Mouse (Mus musculus) intestine, embryonic 16.5 days (tissue): ENCODE results near the gene Trip4. TPM values are rescaled to one million over a fixed set of nuclear protein-coding genes. Genes with fewer than 3 reads are reported as not detected.

Experiments used
- ATAC-seq: fragments of 200-750 bp; cut with Nextera tagmentation; 2 replicates; pipeline ENCODE4 v1.8.0; 2017; ENCODE audit warnings: moderate TSS enrichment, moderate library complexity
- H3K27ac ChIP-seq: fragments of 300-500 bp; sonication (generic); 2 replicates; pipeline ENCODE4 v1.5.1; 2014; ENCODE audit warnings: mild to moderate bottlenecking, low read length
- H3K27me3 ChIP-seq: fragments of 300-500 bp; sonication (generic); replicated peaks from 2 replicates; pipeline ENCODE4 v1.6.1; 2014; ENCODE audit warnings: low read length, control low read depth, mixed read lengths; ENCODE audit not compliant: control insufficient read depth, insufficient read depth
- H3K36me3 ChIP-seq: fragments of 300-500 bp; sonication (generic); 2 replicates; pipeline ENCODE4 v1.6.1; 2014; ENCODE audit warnings: low read length, control low read depth; ENCODE audit not compliant: control insufficient read depth, insufficient read depth
- H3K4me1 ChIP-seq: fragments of 300-500 bp; sonication (generic); 2 replicates; pipeline ENCODE4 v1.6.1; 2014; ENCODE audit warnings: low read length, control low read depth, mixed read lengths; ENCODE audit not compliant: control insufficient read depth, insufficient read depth
- H3K4me2 ChIP-seq: fragments of 300-500 bp; sonication (generic); 2 replicates; pipeline ENCODE4 v1.6.1; 2014; ENCODE audit warnings: low read depth, low read length, control low read depth
- H3K4me3 ChIP-seq: fragments of 300-500 bp; sonication (generic); 2 replicates; pipeline ENCODE4 v1.5.1; 2014; ENCODE audit warnings: mild to moderate bottlenecking, low read length
- H3K9ac ChIP-seq: fragments of 300-500 bp; sonication (generic); 2 replicates; pipeline ENCODE4 v1.6.1; 2014; ENCODE audit warnings: low read depth, low read length
- H3K9me3 ChIP-seq: fragments of 300-500 bp; sonication (generic); 2 replicates; pipeline ENCODE4 v1.6.1; 2016; ENCODE audit warnings: low read length, control low read depth; ENCODE audit not compliant: control insufficient read depth
- WGBS: fragments of 180-500 bp; shearing (Covaris S2); extraction: QIAGEN DNeasy Blood & Tissue Kit; methylation state at CpG from one replicate; pipeline ENCODE4 v1.1.7; 2014; 5-methylcytosine and 5-hydroxymethylcytosine counted together
- polyA plus RNA-seq: library from polyadenylated mRNA; unstranded; fragments of >200 nt; fragmentation: Nextera tagmentation; extraction: Ambion mirVana; gene quantifications from 2 replicates; pipeline ENCODE4 v1.2.1, GENCODE M21; 2015

The Trip4 gene
- polyA plus RNA-seq, 1 experiment from 2014 or later = 20.3 TPM

DNA sequence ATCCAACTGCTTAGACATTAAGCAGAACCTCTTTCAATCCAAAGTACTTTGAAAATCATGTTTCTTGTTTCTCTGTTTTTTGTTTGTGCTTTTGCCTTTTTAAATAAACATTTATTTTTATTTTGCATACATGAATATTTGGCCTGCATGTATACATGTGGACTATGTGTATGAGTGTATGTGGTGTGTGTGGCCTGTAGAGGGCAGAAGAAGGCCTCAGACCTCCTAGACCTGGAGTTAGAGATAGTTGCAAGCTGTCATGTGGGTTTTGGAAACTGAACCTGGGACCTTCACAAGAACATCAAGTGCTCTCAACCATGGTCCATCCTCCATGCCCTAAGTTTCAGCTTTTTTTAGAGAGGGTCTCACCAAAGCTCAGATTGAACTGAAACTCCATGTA is 5.2 kb downstream of the Trip4 start:
- H3K9me3 ChIP-seq = no peaks in the 10 kb centered on the region
- no peak overlapping the region for H3K27ac ChIP-seq
- H3K4me1 ChIP-seq = no peaks in the 10 kb centered on the region
- no peak overlapping the region for H3K9ac ChIP-seq
- H3K4me3 ChIP-seq = no peak overlapping the region
- ATAC-seq = no peak
- H3K27me3 ChIP-seq = no peaks in the 10 kb centered on the region
- peaks cover 2% of the 10 kb centered on the region; the same call in 1 of the 2 replicates for H3K36me3 ChIP-seq
- no peak overlapping the region for H3K4me2 ChIP-seq

DNA sequence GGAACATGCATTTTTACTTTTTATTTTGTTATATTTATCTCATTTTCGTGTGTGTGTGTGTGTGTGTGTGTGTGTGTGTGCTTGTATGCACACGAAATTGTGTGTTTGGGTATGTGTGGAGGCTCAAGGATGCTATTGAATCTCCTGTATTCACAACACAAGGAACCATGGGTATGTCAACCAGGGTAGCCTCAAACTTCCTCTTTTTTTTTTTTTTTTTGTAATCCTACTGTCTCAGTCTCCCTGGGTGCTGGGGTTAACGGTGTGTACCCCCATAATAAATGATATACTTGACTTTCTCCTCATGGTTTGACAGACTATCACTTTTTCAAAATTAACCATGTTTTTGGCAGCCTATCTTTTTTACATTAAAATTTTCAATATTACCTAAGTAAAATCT is 5.7 kb downstream of the Trip4 start:
- no peak for ATAC-seq
- Histone ChIP-seq H3K9ac (no peak overlapping the region), H3K4me3 (no peak overlapping the region), H3K9me3 (no peaks in the 10 kb centered on the region), H3K36me3 (peaks cover 2% of the 10 kb centered on the region; the same call in 1 of the 2 replicates), H3K4me2 (no peak overlapping the region), H3K27ac (no peak overlapping the region), H3K4me1 (no peaks in the 10 kb centered on the region), H3K27me3 (no peaks in the 10 kb centered on the region)
- WGBS = 93% methylated on average over 3 of the region's 3 CpGs

DNA sequence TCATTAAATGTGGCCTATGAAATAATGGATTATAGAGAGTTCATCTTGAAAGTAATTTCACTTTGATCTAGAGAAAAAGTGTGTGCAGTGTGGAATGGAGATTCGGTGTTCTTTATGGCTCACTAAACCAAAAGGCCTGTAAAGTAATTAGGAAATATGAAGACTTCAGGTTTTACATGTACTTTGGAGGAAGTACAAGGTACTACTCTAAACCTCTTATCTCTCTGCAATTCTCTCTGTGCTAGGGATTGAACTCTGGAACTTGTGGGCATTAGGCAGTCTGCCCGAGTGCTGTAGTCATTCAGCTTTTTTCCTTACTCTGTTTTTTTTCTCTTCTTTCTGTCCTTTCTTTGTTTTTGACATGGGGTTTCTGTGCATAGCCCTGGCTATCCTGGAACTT is 11.6 kb downstream of the Trip4 start:
- ATAC-seq = peak; percentile 83
- Histone ChIP-seq H3K9me3 (no peaks in the 10 kb centered on the region), H3K4me1 (0 out of 2 replicates have a peak, but pooled peaks cover 3% of the 10 kb centered on the region), H3K4me3 (no peak overlapping the region), H3K27me3 (no peaks in the 10 kb centered on the region), H3K4me2 (no peak overlapping the region), H3K36me3 (0 out of 2 replicates have a peak, but pooled peaks cover 4% of the 10 kb centered on the region), H3K27ac (peak overlapping the region; percentile 46), H3K9ac (no peak overlapping the region)
- 74% methylated on average over 2 of the region's 2 CpGs for WGBS

DNA sequence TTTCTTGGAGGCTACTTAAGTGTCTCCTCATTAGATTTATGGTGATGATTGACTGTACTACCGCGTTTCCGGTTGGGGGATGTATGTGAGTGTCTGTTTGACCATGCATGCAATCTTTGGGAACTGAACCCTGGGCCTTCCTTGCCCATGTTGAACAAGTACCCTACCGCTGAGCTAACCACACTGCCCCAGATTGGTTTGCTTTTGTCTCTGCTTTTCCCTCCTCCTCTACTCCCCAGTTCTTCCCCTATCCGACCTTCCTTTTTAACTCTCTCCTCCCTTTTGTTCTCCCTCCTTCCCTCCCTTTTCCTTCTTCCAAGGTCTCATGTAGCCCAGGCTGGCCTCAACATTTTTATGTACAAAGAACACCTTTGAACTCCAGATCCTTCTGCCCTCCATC is 17.5 kb downstream of the Trip4 start:
- peak overlapping the region; percentile 79 for H3K9ac ChIP-seq
- H3K27ac ChIP-seq = no peak overlapping the region
- H3K4me1 ChIP-seq = no peaks in the 10 kb centered on the region
- H3K4me3 ChIP-seq = peak overlapping the region; percentile 74
- no peak for ATAC-seq
- H3K4me2 ChIP-seq = peak overlapping the region; percentile 84
- WGBS = 3% methylated on average over 5 of the region's 5 CpGs
- H3K27me3 ChIP-seq = no peaks in the 10 kb centered on the region
- 0 out of 2 replicates have a peak, but pooled peaks cover 4% of the 10 kb centered on the region for H3K36me3 ChIP-seq
- no peaks in the 10 kb centered on the region for H3K9me3 ChIP-seq

DNA sequence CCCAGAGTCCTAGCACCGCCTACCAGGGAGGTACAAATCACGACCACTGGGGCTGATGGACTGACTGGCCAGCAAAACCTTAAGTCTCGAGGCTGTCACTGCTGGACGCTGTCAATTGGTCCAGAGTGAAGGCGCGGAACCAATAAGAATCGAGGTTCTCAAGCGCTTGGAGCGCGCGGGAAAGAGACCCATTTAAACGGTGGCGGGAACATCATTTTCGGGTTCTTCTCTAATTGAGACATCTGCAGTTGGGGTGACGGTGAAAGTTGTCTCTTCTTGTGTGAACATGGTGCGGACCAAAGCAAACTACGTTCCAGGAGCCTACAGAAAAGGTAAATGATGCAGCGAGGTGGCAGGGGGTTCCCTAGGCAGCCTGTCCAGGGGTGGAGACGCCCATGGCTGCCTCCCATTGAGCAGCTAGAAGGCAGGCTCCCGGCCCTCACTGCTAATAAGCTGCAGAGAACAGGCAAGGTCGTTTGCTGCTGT is 18.4 kb downstream of the Trip4 start, which contains the start of gene Pclaf:
Gene Pclaf (plus strand): TSS at position 95 of the 486 bp plus-strand sequence.
- H3K4me3 ChIP-seq = peak within 1 kb of the TSS; percentile 74
- under 1% methylated on average over 21 of the region's 21 CpGs for WGBS
- 0 out of 2 replicates have a peak, but pooled peaks cover 4% of the 10 kb centered on the region for H3K36me3 ChIP-seq
- no peaks in the 10 kb centered on the region for H3K27me3 ChIP-seq
- peaks cover 2% of the 10 kb centered on the region; the same call in 1 of the 2 replicates for H3K4me1 ChIP-seq
- H3K9ac ChIP-seq = peak within 1 kb of the TSS; percentile 79
- peak within 1 kb of the TSS; percentile 84 for H3K4me2 ChIP-seq
- ATAC-seq = peak; percentile 94
- peak within 1 kb of the TSS; percentile 51 for H3K27ac ChIP-seq
- H3K9me3 ChIP-seq = no peaks in the 10 kb centered on the region

DNA sequence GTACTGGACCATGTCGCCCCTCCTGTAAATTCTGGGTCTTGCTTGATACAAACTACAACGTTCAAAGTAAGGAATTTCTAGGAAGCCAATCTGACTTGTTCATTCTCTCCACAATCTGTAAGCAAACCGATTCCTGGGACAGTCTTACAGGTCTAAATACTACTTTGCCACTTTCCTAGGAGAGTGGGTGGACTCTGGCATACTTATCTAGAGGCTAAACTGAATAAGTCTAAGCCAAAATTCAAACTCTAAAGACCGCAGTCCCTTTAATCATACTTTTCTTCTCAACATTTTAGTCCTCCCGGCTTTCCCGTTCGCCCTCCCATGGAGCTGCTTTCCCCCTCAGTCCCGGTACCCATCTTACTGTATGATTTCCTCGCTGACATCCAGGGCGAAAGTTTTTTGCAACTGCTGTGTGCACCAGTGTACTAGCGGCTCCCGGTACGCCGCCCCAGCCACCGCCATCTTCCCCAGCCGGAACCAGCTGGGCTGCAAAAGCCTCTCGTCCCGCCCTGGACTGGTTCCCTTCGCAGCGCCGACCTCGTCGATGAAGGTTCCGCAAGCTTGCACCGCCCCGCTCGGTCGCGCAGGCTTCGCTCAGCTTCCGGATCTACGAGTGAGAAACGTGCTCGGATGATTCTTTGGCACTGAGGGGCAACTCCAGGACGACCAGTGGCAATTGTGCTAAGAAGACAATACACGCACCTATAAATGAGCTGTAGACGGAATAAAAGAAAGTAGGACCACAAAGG is 23.9 kb downstream of the Trip4 start:
- under 1% methylated on average over 37 of the region's 37 CpGs for WGBS

DNA sequence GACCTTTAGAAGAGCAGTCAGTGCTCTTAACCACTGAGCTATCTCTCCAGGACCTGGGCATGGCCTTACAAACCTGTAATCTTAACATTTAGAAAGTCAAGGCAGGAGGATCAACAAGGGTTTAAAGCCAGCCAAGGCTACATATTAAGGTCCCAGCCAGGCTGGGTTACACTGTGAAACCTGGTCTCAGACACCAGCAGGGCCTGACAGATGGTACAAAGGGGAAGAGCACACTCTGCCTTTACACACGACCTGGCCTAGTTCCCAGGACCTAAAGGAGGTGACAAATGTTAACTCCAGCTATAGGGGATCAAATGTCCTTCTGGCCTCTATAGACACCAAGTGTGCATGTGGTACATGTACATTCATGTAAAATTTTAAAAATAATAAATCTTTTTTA is 48.9 kb downstream of the Trip4 start:
- no peaks in the 10 kb centered on the region for H3K27me3 ChIP-seq
- H3K27ac ChIP-seq = no peak overlapping the region
- no peak for ATAC-seq
- no peaks in the 10 kb centered on the region for H3K9me3 ChIP-seq
- no peak overlapping the region for H3K9ac ChIP-seq
- no peaks in the 10 kb centered on the region; the same call in 1 of the 2 replicates for H3K36me3 ChIP-seq
- H3K4me1 ChIP-seq = no peaks in the 10 kb centered on the region
- WGBS = 79% methylated on average over 1 of the region's 1 CpGs
- no peak overlapping the region for H3K4me3 ChIP-seq
- H3K4me2 ChIP-seq = no peak overlapping the region

More for the DNA sequence above, 23.9 kb downstream of the Trip4 start:
- no peaks in the 10 kb centered on the region for H3K27me3 ChIP-seq
- no peaks in the 10 kb centered on the region for H3K9me3 ChIP-seq
- ATAC-seq = peak; percentile 99
- H3K4me3 ChIP-seq = peak overlapping the region; percentile 81
- peak overlapping the region; percentile 67 for H3K4me2 ChIP-seq
- peaks cover 2% of the 10 kb centered on the region; the same call in 1 of the 2 replicates for H3K4me1 ChIP-seq
- H3K27ac ChIP-seq = peak overlapping the region; percentile 65
- no peaks in the 10 kb centered on the region for H3K36me3 ChIP-seq
- H3K9ac ChIP-seq = peak overlapping the region; percentile 78

DNA sequence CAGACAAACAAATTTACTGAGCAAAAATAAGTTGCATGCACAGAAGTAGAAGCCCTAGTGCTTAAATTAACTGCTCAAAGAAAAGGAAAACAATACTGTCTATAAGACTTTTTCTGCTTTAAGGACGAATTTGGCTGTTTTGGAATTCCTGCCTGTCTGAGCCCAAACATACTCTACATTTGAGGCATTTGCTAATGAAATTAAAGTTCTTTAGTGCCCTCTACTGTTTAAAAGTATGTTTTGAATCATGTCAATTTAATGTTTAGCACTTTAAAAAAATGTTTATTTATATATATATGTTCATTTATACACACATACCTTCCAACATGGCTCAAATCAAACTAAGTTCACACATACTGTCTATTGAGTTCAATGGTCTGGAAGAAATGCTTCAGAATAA is 58.4 kb downstream of the Trip4 start:
- no peaks in the 10 kb centered on the region for H3K36me3 ChIP-seq
- H3K9ac ChIP-seq = no peak overlapping the region
- H3K27ac ChIP-seq = no peak overlapping the region
- H3K4me1 ChIP-seq = no peaks in the 10 kb centered on the region
- H3K4me3 ChIP-seq = no peak overlapping the region
- no peak overlapping the region for H3K4me2 ChIP-seq
- H3K9me3 ChIP-seq = no peaks in the 10 kb centered on the region
- ATAC-seq = no peak
- WGBS = 12% methylated on average over 1 of the region's 1 CpGs
- H3K27me3 ChIP-seq = no peaks in the 10 kb centered on the region

DNA sequence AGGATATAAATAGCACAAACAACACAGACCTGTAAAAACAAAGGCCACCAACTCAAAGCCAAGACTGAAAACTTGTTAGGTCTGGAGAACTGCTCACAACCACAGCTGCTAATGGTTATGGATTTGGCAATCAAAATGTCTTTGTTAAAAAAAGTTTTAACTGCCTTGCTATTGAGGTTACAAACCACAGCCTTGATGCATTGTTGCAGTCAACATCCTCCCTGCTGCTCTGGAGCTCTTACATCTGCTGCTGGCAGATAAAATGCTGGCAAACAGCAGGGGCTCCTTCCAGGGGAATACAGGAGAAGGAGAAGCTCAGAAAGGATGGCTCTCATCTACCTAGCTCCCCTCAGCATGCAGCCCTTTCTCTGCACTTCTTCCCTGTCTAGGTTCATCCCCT is 60.4 kb downstream of the Trip4 start:
- no peak overlapping the region for H3K27ac ChIP-seq

More for the DNA sequence above, 60.4 kb downstream of the Trip4 start:
- peaks cover 4% of the 10 kb centered on the region for H3K4me1 ChIP-seq
- no peaks in the 10 kb centered on the region for H3K27me3 ChIP-seq
- H3K9me3 ChIP-seq = no peaks in the 10 kb centered on the region
- no peak overlapping the region for H3K4me3 ChIP-seq
- no peaks in the 10 kb centered on the region for H3K36me3 ChIP-seq
- no peak for ATAC-seq
- no peak overlapping the region for H3K4me2 ChIP-seq
- H3K9ac ChIP-seq = no peak overlapping the region
